Mouse (Mus musculus): ENCODE measurements around the gene Ifi27l2b. TPM values are rescaled to one million over a fixed set of nuclear protein-coding genes. Genes with fewer than 3 reads are reported as not detected.
A peak's percentile ranks its signal among the peaks of the same experiment; 100 is the strongest.

Gene Ifi27l2b
- polyA plus RNA-seq (2015; fragmentation: Nextera tagmentation; extraction: Ambion mirVana), result not detected in 2 replicates

DNA sequence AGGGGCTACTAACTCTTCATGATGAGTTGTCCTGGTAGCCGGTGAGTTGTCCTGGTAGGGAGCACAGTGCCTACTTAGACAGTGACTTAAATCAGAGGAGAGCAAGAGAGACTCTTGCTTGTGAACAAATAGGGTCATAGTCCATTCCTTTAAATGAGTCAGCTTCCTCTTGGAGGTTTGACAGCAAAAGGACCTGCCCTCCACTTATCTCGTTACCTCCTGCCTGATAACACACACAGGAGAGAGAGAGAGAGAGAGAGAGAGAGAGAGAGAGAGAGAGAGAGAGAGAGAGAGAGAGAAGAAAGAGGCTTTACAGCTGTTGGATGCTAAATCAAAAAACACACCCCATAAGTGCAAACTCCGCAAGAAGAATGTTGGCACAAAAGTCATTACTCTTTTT, at the start of gene Ifi27l2b:
Gene Ifi27l2b (minus strand): TSS at position 84 of the 400 bp plus-strand sequence.
- 84% methylated on average over 3 of the region's 3 CpGs for WGBS
- no peak within 1 kb of the TSS for H3K9ac ChIP-seq (ENCODE audit: low read depth, low read length)
- H3K4me3 ChIP-seq (ENCODE audit: low read depth, low read length), result no peak within 1 kb of the TSS

DNA sequence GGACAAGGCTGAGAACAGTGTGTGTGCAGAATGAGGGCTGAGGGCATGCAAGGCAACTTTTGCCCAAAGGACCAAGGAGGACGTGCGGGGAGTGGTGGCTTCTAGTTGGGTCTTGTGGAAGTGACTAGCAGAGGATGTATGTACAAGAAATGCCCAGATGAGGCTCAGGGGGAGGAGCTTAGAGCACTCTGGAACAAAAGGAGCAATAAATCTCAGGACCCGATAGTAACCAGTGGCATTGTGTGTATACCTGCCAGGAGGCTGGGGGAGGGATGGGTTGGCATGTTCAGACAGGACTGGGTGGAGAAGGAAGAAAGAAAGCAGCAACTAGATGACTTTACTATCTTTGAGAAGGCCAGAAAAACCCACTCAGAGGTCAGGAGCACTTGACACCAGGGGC, 47.4 kb upstream of the Ifi27l2b start:
- ATAC-seq, result no peak
- H3K27me3 ChIP-seq (ENCODE audit: control insufficient read depth, insufficient read depth, low read depth, low read length), result no peaks in the 10 kb centered on the region
- no peak overlapping the region for H3K27ac ChIP-seq (ENCODE audit: low read length)
- WGBS, result 92% methylated on average over 3 of the region's 3 CpGs
- H3K9ac ChIP-seq (ENCODE audit: low read depth, low read length), result no peak overlapping the region
- no peaks in the 10 kb centered on the region for H3K4me1 ChIP-seq (ENCODE audit: control insufficient read depth, insufficient read depth, low read length)
- H3K4me3 ChIP-seq (ENCODE audit: low read depth, low read length), result no peak overlapping the region
- no peaks in the 10 kb centered on the region for H3K36me3 ChIP-seq (ENCODE audit: control insufficient read depth, insufficient read depth, low read length)
- no peak overlapping the region for H3K4me2 ChIP-seq (ENCODE audit: low read length)
- no peaks in the 10 kb centered on the region for H3K9me3 ChIP-seq (replicated peaks; ENCODE audit: control insufficient read depth, low read length, poor library complexity, severe bottlenecking)

More for the DNA sequence above, at the start of gene Ifi27l2b:
- no peak within 1 kb of the TSS for H3K27ac ChIP-seq (ENCODE audit: low read length)
- no peak for ATAC-seq
- H3K9me3 ChIP-seq (replicated peaks; ENCODE audit: control insufficient read depth, low read length, poor library complexity, severe bottlenecking), result no peaks in the 10 kb centered on the region
- H3K4me2 ChIP-seq (ENCODE audit: low read length), result no peak within 1 kb of the TSS
- no peaks in the 10 kb centered on the region for H3K27me3 ChIP-seq (ENCODE audit: control insufficient read depth, insufficient read depth, low read depth, low read length)
- H3K36me3 ChIP-seq (ENCODE audit: control insufficient read depth, insufficient read depth, low read length), result no peaks in the 10 kb centered on the region
- no peaks in the 10 kb centered on the region for H3K4me1 ChIP-seq (ENCODE audit: control insufficient read depth, insufficient read depth, low read length)

DNA sequence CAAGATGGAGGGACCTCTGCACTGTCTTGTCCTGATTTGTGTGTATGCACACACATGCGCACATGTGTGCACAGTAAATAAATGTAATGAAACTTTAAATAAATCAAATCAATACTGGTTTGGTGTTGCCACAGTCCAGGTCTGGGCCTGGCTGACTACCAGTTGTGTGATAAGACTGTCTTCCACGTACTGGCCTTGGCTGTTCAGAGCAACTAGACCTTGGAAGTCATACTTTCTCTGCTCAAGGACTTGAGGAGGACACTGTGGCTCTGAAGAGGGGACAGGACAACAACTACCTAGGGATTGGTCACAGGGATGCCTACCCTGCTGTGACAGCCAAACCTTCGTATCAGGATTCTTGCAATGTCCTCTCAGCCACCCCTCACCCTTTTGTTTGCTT, 46.3 kb upstream of the Ifi27l2b start:
- Histone ChIP-seq H3K9me3 (replicated peaks; ENCODE audit: control insufficient read depth, low read length, poor library complexity, severe bottlenecking) (no peaks in the 10 kb centered on the region), H3K4me3 (ENCODE audit: low read depth, low read length) (no peak overlapping the region), H3K9ac (ENCODE audit: low read depth, low read length) (no peak overlapping the region), H3K4me2 (ENCODE audit: low read length) (no peak overlapping the region), H3K27ac (ENCODE audit: low read length) (no peak overlapping the region), H3K4me1 (ENCODE audit: control insufficient read depth, insufficient read depth, low read length) (no peaks in the 10 kb centered on the region), H3K27me3 (ENCODE audit: control insufficient read depth, insufficient read depth, low read depth, low read length) (no peaks in the 10 kb centered on the region), H3K36me3 (ENCODE audit: control insufficient read depth, insufficient read depth, low read length) (no peaks in the 10 kb centered on the region)
- no peak for ATAC-seq
- 74% methylated on average over 3 of the region's 3 CpGs for WGBS

DNA sequence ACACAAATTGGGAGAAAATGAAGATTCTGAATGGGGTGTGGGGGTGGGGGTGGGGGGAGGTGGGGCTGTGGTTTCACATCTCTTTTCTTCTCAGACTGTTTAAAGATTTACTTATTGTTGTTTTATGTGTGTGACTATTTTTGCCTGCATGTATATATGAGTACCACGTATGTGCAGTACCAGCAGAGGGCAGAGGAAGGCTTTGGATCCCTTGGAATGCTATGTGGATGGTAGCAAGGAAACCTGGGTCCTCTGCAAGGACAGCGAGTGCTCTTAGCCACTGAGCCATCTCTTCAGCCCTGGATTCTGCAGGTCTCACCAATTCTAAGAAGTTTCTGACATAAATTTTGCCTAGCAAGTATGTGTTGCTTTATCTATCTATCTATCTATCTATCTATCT, 42.2 kb upstream of the Ifi27l2b start:
- WGBS, result 79% methylated on average over 2 of the region's 2 CpGs
- Histone ChIP-seq H3K27me3 (ENCODE audit: control insufficient read depth, insufficient read depth, low read depth, low read length) (no peaks in the 10 kb centered on the region), H3K9me3 (replicated peaks; ENCODE audit: control insufficient read depth, low read length, poor library complexity, severe bottlenecking) (no peaks in the 10 kb centered on the region), H3K4me2 (ENCODE audit: low read length) (no peak overlapping the region), H3K9ac (ENCODE audit: low read depth, low read length) (no peak overlapping the region), H3K27ac (ENCODE audit: low read length) (no peak overlapping the region), H3K4me1 (ENCODE audit: control insufficient read depth, insufficient read depth, low read length) (no peaks in the 10 kb centered on the region), H3K4me3 (ENCODE audit: low read depth, low read length) (no peak overlapping the region), H3K36me3 (ENCODE audit: control insufficient read depth, insufficient read depth, low read length) (no peaks in the 10 kb centered on the region)
- no peak for ATAC-seq

DNA sequence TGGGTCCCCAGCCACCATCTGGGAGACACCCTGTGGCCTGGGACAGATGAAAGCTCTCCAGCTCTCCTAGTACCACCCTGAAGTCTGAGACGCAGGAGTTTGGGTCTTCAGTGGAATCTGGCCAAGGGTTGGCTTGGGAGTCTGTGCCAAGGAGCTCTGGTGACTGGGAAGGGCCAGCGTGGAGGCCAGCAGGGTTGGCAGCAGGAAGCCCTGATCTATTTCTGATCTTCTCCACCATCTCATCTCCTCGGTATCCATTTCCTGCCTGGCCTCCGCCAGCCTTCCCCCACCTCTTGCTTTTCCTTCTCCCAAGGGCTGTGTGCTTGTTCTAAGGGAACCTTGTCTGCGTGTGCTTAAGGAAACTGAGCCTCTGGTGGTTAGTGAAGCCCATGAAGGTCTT, 41.7 kb upstream of the Ifi27l2b start:
- Histone ChIP-seq H3K4me3 (ENCODE audit: low read depth, low read length) (no peak overlapping the region), H3K9me3 (replicated peaks; ENCODE audit: control insufficient read depth, low read length, poor library complexity, severe bottlenecking) (no peaks in the 10 kb centered on the region), H3K4me1 (ENCODE audit: control insufficient read depth, insufficient read depth, low read length) (no peaks in the 10 kb centered on the region), H3K36me3 (ENCODE audit: control insufficient read depth, insufficient read depth, low read length) (no peaks in the 10 kb centered on the region), H3K9ac (ENCODE audit: low read depth, low read length) (no peak overlapping the region), H3K4me2 (ENCODE audit: low read length) (no peak overlapping the region), H3K27me3 (ENCODE audit: control insufficient read depth, insufficient read depth, low read depth, low read length) (no peaks in the 10 kb centered on the region), H3K27ac (ENCODE audit: low read length) (no peak overlapping the region)
- WGBS, result 78% methylated on average over 5 of the region's 5 CpGs
- ATAC-seq, result no peak

DNA sequence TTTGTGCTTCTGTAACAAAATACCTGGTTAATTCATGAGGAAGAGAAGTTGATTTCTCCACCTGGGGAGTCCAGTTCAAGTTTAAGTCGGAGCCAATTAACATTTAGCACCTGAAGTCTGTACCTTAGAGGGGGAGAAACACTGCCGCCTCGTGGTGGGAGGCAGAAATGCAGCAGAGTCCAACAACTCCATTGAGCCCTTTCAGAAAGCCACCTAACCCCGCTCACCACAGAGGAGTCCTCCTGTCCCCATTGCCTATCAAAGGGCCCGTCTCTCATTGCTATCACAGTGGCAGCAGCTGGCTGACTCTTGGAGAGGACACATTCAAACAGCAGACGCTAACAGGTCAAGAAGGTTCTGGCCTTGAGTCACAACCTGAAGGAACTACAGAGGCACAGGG, 37.5 kb upstream of the Ifi27l2b start:
- no peaks in the 10 kb centered on the region for H3K9me3 ChIP-seq (replicated peaks; ENCODE audit: control insufficient read depth, low read length, poor library complexity, severe bottlenecking)
- H3K27me3 ChIP-seq (ENCODE audit: control insufficient read depth, insufficient read depth, low read depth, low read length), result no peaks in the 10 kb centered on the region
- H3K4me3 ChIP-seq (ENCODE audit: low read depth, low read length), result no peak overlapping the region
- H3K4me1 ChIP-seq (ENCODE audit: control insufficient read depth, insufficient read depth, low read length), result no peaks in the 10 kb centered on the region
- H3K27ac ChIP-seq (ENCODE audit: low read length), result no peak overlapping the region
- no peak overlapping the region for H3K4me2 ChIP-seq (ENCODE audit: low read length)
- no peaks in the 10 kb centered on the region for H3K36me3 ChIP-seq (ENCODE audit: control insufficient read depth, insufficient read depth, low read length)
- H3K9ac ChIP-seq (ENCODE audit: low read depth, low read length), result no peak overlapping the region
- no peak for ATAC-seq
- whole genome bisulfite sequencing, result 31% methylated on average over 6 of the region's 6 CpGs

DNA sequence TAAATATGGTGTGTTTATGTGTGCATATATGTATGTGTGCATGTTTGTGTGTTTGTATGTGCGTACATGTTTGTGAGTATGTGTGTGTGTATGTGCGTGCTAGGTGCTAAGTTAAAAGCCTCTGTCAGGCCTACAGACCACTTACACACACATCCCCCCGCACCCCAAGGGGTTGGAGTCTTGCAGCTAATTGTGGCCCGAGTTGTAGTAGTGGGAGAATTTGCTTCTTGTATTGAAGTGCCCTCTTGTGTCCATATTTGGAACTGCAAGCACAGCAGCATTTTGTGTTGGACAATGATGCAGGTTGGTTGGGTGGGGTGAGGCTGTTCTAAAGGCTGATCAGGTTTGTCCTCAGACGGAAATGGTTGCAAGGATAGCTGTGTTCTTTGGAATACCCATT, 35.7 kb upstream of the Ifi27l2b start:
- Histone ChIP-seq H3K4me2 (ENCODE audit: low read length) (no peak overlapping the region), H3K27me3 (ENCODE audit: control insufficient read depth, insufficient read depth, low read depth, low read length) (no peaks in the 10 kb centered on the region), H3K4me3 (ENCODE audit: low read depth, low read length) (no peak overlapping the region), H3K9me3 (replicated peaks; ENCODE audit: control insufficient read depth, low read length, poor library complexity, severe bottlenecking) (no peaks in the 10 kb centered on the region), H3K4me1 (ENCODE audit: control insufficient read depth, insufficient read depth, low read length) (no peaks in the 10 kb centered on the region), H3K9ac (ENCODE audit: low read depth, low read length) (no peak overlapping the region), H3K36me3 (ENCODE audit: control insufficient read depth, insufficient read depth, low read length) (no peaks in the 10 kb centered on the region), H3K27ac (ENCODE audit: low read length) (no peak overlapping the region)
- 38% methylated on average over 5 of the region's 5 CpGs for WGBS
- ATAC-seq, result 0 out of 2 replicates have a peak, but pooled peaks have one; percentile 45

DNA sequence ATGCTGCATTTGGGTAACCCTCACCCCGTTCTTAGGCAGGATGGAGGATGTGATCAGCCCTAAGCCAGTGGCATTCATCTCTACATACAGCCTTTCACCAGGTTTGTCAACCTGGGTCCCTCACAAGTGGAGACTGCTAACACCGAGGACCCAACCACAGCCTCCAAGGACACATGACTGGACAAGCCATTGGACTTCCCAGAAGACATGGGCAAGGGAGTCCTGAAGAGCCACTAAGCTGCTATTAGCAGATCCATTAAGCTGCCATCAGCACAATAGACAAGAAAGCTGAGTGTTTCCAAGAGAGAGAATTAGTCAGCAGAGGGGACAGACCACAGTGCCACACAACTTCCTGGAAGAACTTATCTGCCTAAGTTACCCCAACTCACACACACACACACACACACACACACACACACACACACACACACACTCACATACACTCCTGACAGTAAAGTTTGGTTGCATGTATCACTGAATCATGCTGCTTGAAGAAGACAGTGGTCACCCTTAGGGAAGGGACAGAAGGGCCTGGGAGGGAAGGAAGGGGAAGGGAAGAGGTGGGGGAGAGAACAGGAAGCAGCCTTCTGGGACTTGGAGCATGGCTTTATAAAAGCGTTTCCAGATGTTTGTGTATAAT, 34.2 kb upstream of the Ifi27l2b start:
- Histone ChIP-seq H3K4me2 (ENCODE audit: low read length) (no peak overlapping the region), H3K27me3 (ENCODE audit: control insufficient read depth, insufficient read depth, low read depth, low read length) (no peaks in the 10 kb centered on the region), H3K27ac (ENCODE audit: low read length) (no peak overlapping the region), H3K9me3 (replicated peaks; ENCODE audit: control insufficient read depth, low read length, poor library complexity, severe bottlenecking) (no peaks in the 10 kb centered on the region), H3K9ac (ENCODE audit: low read depth, low read length) (no peak overlapping the region), H3K4me1 (ENCODE audit: control insufficient read depth, insufficient read depth, low read length) (no peaks in the 10 kb centered on the region), H3K36me3 (ENCODE audit: control insufficient read depth, insufficient read depth, low read length) (no peaks in the 10 kb centered on the region), H3K4me3 (ENCODE audit: low read depth, low read length) (no peak overlapping the region)
- 89% methylated on average over 3 of the region's 3 CpGs for WGBS
- ATAC-seq, result no peak

DNA sequence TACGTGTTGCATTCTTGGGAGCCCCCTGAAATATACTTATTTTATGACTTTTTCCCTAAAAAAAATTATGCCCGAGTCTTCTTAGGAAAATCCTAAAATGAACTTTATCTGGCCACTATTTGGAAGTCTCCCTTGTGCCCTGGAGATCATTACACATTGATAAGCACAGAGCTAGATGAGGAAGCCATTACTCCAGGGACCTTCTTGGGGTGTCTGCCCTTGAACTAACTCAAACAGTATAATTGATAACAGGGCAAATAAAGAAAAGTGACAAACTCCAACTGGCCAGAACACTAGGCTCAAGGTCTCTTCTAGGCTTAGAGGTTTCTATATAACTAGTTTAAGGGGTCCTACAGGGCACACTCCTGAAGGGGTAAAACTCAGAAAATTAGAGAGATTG, 30.7 kb upstream of the Ifi27l2b start:
- no peaks in the 10 kb centered on the region for H3K27me3 ChIP-seq (ENCODE audit: control insufficient read depth, insufficient read depth, low read depth, low read length)
- no peak for ATAC-seq
- H3K27ac ChIP-seq (ENCODE audit: low read length), result no peak overlapping the region
- WGBS, result 78% methylated on average over 2 of the region's 2 CpGs
- H3K9me3 ChIP-seq (replicated peaks; ENCODE audit: control insufficient read depth, low read length, poor library complexity, severe bottlenecking), result no peaks in the 10 kb centered on the region
- H3K36me3 ChIP-seq (ENCODE audit: control insufficient read depth, insufficient read depth, low read length), result no peaks in the 10 kb centered on the region
- H3K4me2 ChIP-seq (ENCODE audit: low read length), result no peak overlapping the region
- no peak overlapping the region for H3K9ac ChIP-seq (ENCODE audit: low read depth, low read length)
- H3K4me3 ChIP-seq (ENCODE audit: low read depth, low read length), result no peak overlapping the region
- no peaks in the 10 kb centered on the region for H3K4me1 ChIP-seq (ENCODE audit: control insufficient read depth, insufficient read depth, low read length)
